Mouse (Mus musculus): ENCODE measurements around the gene 1600002K03Rik.
A peak's percentile ranks its signal among the peaks of the same experiment; 100 is the strongest.
"Not testable (repeated sequence)": the region's sequence is repeated elsewhere in the genome, so short reads cannot be mapped to it uniquely, and the experiment has no call there.

1600002K03Rik gene

DNA sequence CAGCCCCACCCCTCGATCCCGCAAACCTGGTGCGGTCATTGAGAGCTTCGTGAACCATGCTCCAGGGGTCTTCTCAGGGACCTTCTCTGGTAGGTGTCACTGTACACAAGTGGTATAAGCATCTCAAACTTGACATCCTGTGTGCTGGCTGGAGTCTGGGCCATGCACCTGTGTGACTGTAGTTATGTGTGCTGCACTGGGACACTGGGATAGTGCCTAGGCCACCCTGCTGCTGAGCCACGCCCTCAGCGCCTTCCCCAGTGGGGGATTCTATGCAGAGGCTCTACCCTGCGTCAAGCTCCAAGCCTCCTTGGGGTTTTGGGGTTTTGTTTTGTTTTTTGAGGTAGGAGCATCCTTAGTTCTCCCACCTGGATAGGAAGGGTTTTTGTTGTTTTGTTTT is 18.4 kb upstream of the 1600002K03Rik start:
- DNase-seq (ENCODE audit: low spot score) = no peak

GRCm38 (mm10) chr10:80155277-80155676 is 17.5 kb upstream of the 1600002K03Rik start:
- no peak for DNase-seq (ENCODE audit: low spot score)

GRCm38 (mm10) chr10:80156002-80156751 is 16.6 kb upstream of the 1600002K03Rik start:
- DNase-seq (ENCODE audit: low spot score) = no peak

DNA sequence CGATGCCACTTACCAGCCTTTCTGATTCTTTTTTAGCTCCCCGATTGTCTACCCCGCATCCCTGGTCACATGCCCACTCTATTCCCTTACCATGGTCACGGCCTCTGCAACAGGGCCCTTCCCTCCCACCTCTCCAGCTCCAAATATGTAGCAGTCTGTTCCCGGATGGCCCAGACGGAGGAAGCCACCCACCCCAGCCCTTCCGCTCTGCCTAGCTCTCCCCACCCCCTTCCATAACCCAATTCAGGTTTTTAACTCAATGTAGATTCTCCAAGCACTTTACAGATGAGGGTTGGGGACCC is 16.0 kb upstream of the 1600002K03Rik start:
- no peak for DNase-seq (ENCODE audit: low spot score)

- DNase-seq (ENCODE audit: low spot score) = no peak
Measured at GRCm38 (mm10) chr10:80157141-80157929, 15.4 kb upstream of the 1600002K03Rik start.

DNA sequence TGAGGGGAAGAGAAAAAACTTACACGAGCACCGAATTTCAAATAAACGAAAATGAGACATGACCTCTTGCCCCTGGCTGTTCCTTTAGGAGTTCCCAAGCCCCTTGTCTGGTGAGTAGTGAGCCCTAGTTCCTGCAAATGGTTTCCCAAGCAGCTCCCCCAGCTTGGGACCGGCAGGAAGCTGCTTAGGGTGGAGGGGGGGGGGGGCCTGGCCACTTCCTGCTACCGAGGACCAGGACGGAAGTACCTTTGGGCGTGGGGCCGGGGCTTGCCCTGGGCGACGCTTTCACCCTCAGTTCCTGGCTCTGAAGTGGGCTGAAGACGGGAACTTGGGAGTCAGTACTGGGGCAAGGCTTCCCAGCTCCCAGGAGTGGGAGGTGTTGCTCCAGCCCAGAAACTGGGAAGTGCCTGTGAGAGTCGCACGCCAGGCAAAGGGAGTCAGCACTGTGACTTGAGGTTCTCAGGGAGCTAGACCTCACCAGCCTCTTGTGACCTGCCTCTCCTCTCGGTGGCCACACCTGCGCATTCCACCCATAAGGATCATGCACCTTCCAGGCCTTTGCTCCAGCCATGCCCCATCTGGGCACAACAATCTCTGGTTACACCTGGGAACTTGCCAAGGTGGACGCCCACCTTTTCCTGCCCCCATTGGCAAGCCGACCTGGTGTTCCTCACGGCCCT is 14.3 kb upstream of the 1600002K03Rik start:
- DNase-seq (ENCODE audit: low spot score) = no peak

DNA sequence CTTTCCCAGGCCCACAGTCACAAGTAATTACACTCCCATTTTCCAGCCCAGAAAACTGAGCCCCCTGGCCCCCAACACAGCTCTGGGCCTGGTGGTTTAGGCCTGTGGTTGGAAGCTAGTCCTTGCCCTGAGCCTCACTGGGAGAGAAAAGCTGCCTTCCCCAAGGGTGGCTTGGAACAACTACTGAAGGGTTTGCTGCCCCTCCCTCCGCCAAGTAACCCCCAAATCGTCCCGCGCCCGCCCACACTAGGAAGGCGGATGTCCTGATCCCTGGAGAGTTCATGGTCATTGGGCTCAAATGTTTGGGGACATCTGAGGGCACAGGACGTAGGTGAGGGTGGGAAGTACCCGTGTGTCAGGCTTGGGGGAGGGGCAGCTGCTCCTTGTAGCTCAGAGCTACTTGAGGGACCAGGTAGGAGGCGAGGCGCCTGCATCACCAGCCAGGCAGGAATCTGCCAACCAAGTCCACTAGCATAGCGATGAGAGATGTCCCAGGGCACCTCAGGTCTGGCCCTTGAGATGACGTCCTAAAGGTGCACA is 13.7 kb upstream of the 1600002K03Rik start:
- DNase-seq (ENCODE audit: low spot score) = no peak

GRCm38 (mm10) chr10:80159561-80160454 is 12.9 kb upstream of the 1600002K03Rik start:
- DNase-seq (ENCODE audit: low spot score) = peak; percentile 96

DNA sequence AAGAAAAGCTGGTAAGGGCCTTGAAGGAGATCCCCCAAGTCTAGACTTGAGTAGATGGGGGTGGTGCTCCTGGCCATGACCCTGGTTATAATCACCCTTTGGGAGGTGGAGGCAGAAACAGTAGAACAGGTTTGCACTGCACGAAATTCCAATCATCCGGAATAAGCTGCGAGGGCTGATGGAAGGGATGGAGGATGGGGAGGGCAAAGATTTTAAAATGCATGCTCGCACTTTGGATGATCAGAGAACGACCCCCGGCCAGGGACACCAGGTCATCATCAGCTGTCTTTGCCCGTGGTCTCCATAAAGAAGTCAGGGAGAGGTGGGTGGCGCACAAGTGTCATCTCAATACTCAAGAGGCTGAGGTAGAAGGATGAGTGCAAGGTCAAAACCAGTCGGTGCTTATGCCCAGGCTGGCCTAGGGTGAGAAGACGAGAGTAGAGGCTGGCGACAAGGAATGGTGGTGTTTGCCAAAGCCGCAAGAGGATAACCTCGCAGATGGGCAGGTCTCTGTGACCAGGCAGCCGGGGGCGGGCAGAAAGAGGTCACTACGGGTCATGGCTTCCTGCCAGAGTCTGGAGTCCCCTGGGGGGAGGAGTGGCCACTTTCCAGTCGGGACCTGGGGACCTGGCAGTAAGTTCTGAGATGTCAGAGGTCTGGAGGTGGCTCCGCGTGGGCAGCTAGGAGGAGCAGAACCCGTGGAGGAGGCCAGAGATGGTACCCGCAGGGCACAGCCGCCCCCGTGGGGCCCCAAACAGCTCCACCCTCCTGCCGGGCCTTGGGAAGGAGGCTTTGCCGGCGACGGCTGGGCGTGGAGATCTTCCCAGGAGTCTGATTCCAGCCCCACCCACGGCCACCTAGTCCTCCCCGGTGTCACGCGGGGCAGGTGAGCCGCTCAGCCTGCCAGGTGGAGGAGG is 12.0 kb upstream of the 1600002K03Rik start:
- DNase-seq (ENCODE audit: low spot score) = no peak

DNA sequence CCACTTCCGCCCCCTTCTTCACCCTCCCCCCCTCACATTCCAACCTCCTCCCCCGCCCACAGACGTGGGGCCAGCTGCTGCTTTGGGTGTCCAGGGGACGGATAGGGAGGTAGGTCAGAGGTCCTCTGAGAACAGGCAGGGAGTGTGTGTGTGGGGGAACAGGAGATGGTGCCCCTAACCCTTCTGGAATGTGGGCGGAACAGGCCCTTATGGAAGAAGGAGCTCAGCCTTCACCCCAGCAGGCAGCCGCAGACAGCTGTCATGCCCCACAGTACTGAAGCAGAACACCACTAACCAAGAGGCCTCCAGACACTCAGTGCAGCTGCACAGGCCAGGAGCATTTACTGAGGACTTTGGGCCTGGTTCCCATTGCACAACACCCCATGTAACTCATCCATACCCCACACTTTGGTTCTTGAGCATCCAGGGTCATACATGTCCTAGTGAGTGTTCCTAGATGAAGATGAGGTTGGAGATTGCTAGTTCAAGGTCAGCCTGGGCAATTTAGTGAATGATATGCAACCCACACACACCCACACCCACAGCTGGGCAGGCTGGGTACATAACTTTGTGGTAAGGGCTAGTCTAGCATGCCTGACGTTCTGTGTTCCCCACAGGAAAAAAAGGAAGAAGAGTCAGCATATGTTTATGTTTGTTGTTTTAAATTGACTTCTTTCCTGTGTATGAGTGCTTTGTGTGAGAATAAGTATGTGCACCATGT is 11.1 kb upstream of the 1600002K03Rik start:
- no peak for DNase-seq (ENCODE audit: low spot score)

DNA sequence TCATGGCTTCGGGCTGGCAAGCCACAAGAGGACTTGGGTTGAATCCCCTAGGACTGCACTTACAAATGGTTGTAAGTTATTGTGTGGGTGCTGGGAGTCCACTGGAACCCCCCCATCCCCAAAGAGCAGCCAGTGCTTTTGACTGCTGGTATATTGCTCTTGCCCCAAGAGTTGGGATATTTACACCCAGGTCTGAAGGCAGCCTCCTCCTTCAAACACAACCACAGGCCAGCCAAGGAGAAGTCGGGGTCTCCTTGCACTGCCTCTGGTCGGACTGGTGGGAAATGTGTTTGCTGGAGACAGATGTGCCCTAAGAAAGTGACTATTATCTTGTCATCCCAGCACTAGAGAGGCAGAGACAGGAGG is 10.5 kb upstream of the 1600002K03Rik start:
- DNase-seq (ENCODE audit: low spot score) = no peak

GRCm38 (mm10) chr10:80162716-80163299 is 9.9 kb upstream of the 1600002K03Rik start:
- DNase-seq (ENCODE audit: low spot score) = no peak

GRCm38 (mm10) chr10:80163721-80164120 is 9.0 kb upstream of the 1600002K03Rik start:
- DNase-seq (ENCODE audit: low spot score) = no peak

GRCm38 (mm10) chr10:80164161-80164997 is 8.4 kb upstream of the 1600002K03Rik start:
- DNase-seq (ENCODE audit: low spot score) = no peak

DNA sequence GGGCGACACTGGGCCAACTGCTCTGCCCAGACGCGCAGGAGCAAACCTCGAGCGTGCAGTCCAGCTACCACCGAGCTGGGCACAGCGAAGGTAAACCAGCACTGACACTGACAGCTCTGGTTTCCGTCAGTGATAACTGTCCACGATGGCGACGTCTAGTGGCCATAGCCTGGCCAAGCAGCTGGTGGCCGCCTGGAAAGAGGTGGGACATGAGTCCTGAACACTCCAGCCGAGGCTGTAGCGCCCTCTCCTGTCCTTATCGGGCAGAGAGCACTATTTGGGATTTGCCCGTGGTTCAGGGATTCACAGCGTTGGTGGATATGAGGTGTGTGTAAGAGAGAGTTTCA is 7.8 kb upstream of the 1600002K03Rik start:
- DNase-seq (ENCODE audit: low spot score) = peak; percentile 98

- DNase-seq (ENCODE audit: low spot score) = no peak
Measured at GRCm38 (mm10) chr10:80165392-80166128, 7.2 kb upstream of the 1600002K03Rik start, which contains the start of gene Cirbp. TSS of gene Cirbp (plus strand) at chr10:80165985.

GRCm38 (mm10) chr10:80166136-80166535 is 6.6 kb upstream of the 1600002K03Rik start:
- not testable (repeated sequence) for DNase-seq (ENCODE audit: low spot score)

DNA sequence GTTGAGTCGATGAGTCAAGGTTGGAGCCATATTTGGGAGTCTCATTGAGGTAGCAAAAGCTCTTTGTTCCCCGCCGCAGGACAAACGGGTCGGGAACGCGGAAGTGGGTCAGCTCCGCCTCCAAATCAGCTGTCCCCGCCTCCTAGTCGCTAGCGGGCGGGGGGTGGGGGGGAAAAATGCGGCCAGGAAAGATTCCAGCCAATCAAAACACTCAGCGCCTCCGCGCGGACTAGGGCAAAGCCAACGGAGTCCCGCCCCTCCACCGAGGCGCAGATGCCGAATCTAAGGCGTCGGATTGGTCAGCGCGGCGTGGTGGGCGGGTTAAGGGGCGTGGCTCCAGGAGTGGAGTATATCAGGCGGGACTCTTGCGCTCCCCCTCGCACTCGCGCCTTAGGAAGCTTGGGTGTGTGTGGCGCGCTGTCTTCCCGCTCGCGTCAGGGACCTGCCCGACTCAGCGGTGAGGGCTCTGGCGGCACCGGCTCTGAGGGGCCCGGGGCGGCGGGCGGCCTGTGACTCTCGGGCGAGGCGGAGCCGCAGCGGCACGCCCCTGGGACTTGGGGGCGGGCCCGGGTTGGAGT is 5.2 kb upstream of the 1600002K03Rik start:
- DNase-seq (ENCODE audit: low spot score) = peak; percentile 95

Measured in layer of hippocampus, adult 9-10 months (tissue).